Mouse (Mus musculus): ENCODE measurements at regions not wholly inside any gene's neighbourhood (a gene's known extent, or its start where the extent isn't known, plus 50 kb on each side); places are given as distances from the start of the nearest gene placed in this dataset.
A peak's percentile ranks its signal among the peaks of the same experiment; 100 is the strongest.

DNA sequence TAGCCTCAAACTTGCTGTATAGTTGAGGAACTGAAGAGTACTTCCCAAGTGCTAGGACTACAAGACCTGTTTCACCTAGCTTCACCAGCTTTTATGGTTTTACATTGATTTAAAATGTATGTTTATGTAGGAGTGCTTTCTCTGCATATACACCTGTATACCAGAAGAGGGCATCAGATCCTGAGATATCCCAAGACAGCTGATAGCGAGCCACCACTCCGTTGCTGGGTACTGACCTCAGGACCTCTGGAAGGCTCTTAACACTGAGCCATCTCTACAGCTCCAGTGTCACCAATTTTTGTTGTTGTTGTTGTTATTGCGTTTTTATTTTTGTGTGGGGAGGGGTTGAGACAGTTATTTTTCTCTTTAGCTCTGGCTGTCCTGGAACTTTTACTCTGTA, 55.9 kb upstream of the Ddx3x start:
- Histone ChIP-seq H3K27ac (replicated peaks) (no peak overlapping the region), H3K4me3 (replicated peaks) (no peak overlapping the region), H3K9ac (no peak overlapping the region), H3K4me2 (no peak overlapping the region), H3K4me1 (replicated peaks) (peaks cover 3% of the 10 kb centered on the region; the same call in 1 of the 2 replicates), H3K27me3 (no peaks in the 10 kb centered on the region), H3K36me3 (replicated peaks) (no peaks in the 10 kb centered on the region), H3K9me3 (replicated peaks) (no peaks in the 10 kb centered on the region)
- 6% methylated on average over 3 of the region's 3 CpGs for WGBS (ENCODE audit: insufficient replicate concordance)
- no peak for ATAC-seq (ENCODE audit: insufficient read depth)

DNA sequence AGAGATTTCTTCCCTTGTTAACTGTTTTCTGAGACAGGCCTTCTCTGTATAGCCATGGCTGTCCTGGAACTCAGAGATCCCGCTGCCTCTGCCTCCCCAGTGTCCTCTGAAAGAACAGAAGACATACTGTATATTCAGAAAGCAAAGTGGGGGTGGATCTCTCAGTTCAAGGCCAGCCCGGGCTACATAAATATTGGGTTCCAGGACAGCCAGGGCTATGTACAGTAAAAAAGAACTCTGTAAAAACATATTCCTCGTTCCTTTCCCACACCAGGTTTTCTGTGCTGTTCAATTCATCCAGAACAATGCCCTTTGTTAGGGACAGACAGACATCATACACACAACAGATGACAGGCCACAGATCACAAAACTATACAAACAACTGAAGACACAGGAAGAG, 54.3 kb upstream of the Ddx3x start:
- peaks cover 7% of the 10 kb centered on the region; the same call in 1 of the 2 replicates for H3K4me1 ChIP-seq (replicated peaks)
- no peak overlapping the region for H3K4me2 ChIP-seq
- H3K27ac ChIP-seq (replicated peaks) = no peak overlapping the region
- ATAC-seq (ENCODE audit: insufficient read depth) = no peak
- H3K9ac ChIP-seq = no peak overlapping the region
- 55% methylated on average over 3 of the region's 3 CpGs for WGBS (ENCODE audit: insufficient replicate concordance)
- H3K27me3 ChIP-seq = no peaks in the 10 kb centered on the region
- no peak overlapping the region for H3K4me3 ChIP-seq (replicated peaks)
- no peaks in the 10 kb centered on the region for H3K36me3 ChIP-seq (replicated peaks)
- H3K9me3 ChIP-seq (replicated peaks) = no peaks in the 10 kb centered on the region

DNA sequence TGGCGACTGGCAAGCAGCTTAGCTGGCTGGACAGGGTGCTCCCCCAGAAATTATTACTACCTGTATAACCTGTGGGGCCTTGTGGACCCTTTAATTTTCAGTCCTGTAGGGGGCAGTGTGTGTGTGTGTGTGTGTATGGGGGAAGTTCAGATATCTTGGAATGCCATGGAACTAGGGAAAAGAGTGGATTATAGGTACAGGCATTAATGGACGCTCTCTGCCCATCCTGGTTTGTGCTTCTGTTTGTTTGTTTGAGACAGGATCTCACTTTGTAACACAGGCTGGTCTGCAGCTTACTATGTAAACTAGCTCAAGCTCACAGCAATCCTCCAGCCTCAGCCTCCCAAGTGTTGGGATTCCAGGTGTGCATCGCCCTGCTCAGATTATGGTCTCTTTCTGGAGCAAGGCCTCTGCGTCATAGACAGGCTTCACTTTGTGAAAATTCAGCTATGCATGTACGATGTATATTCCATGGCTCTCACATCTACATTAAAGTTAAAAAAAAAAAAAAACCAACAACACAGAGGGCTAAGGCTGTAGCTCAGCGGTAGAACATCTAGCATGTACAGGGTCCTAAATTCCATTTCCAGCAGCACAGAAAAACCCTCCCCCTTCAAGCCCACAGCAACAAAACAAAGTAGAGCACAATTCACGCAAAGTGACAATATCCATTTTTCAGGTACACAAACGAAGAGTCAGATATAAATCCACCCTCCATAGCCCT, 50.7 kb upstream of the Ddx3x start:
- H3K9me3 ChIP-seq (replicated peaks) = no peaks in the 10 kb centered on the region
- H3K36me3 ChIP-seq (replicated peaks) = no peaks in the 10 kb centered on the region
- no peaks in the 10 kb centered on the region for H3K27me3 ChIP-seq
- H3K4me1 ChIP-seq (replicated peaks) = peaks cover 19% of the 10 kb centered on the region
- WGBS (ENCODE audit: insufficient replicate concordance) = 17% methylated on average over 8 of the region's 8 CpGs
- H3K4me2 ChIP-seq = peak overlapping the region; percentile 68
- H3K27ac ChIP-seq (replicated peaks) = peak overlapping the region; percentile 80
- peak overlapping the region; percentile 53 for H3K4me3 ChIP-seq (replicated peaks)
- 0 out of 2 replicates have a peak, but pooled peaks have one; percentile 7 for ATAC-seq (ENCODE audit: insufficient read depth)
- H3K9ac ChIP-seq = no peak overlapping the region

DNA sequence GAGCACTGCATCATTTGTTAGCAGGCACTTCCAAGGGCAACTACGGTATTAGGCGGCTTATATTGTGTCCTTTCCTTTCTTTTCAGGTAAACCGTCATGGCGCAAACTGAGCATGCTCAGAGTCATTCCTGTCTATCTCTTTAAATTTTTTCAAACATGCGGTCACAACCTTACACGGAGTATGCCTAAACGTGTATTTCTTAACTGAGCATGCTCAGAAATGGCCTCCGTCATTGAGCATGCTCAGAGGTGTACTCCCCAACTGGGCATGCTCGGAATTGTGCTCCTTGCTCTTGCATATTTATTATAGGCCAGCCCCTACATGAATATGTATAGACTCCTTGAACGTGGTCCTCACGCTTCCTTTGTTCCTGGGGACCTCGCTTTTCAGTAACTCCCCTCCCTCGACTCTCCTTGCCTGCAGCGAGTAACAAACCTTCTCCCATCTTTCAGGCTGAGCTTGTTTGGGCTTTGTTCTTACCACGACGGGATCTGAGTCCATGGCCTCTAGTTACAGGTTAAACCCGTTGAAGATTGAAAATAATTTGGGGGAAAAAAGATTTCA, 50.1 kb upstream of the Ddx3x start:
- peak overlapping the region; percentile 80 for H3K27ac ChIP-seq (replicated peaks)
- WGBS (ENCODE audit: insufficient replicate concordance) = 9% methylated on average over 17 of the region's 17 CpGs
- peak overlapping the region; percentile 35 for H3K9ac ChIP-seq

More for the DNA sequence above, 50.1 kb upstream of the Ddx3x start:
- H3K4me3 ChIP-seq (replicated peaks) = peak overlapping the region; percentile 53
- H3K4me2 ChIP-seq = peak overlapping the region; percentile 68
- H3K36me3 ChIP-seq (replicated peaks) = no peaks in the 10 kb centered on the region
- peaks cover 24% of the 10 kb centered on the region for H3K4me1 ChIP-seq (replicated peaks)
- H3K27me3 ChIP-seq = no peaks in the 10 kb centered on the region
- H3K9me3 ChIP-seq (replicated peaks) = no peaks in the 10 kb centered on the region
- ATAC-seq (ENCODE audit: insufficient read depth) = peak; percentile 95

Measured in liver, embryonic 15.5 days (tissue).